Mouse (Mus musculus) kidney, postnatal 0 days (tissue): ENCODE results near the gene Gsk3b. TPM values are rescaled to one million over a fixed set of nuclear protein-coding genes. Genes with fewer than 3 reads are reported as not detected.
"Not testable (repeated sequence)": the region's sequence is repeated elsewhere in the genome, so short reads cannot be mapped to it uniquely, and the experiment has no call there.

ENCODE experiments used
- ATAC-seq: fragments of 200-750 bp; cut with Nextera tagmentation; replicated peaks from 2 replicates; pipeline ENCODE4 v1.8.0; 2017; ENCODE audit warnings: low read depth, moderate number of reproducible peaks, moderate TSS enrichment, moderate library complexity; ENCODE audit not compliant: low FRiP score
- DNase-seq: peaks from one replicate; pipeline ENCODE4 v3.0.0-alpha.2; 2016; ENCODE audit warnings: low spot score
- H3K27ac ChIP-seq: fragments of 300-500 bp; sonication (generic); 2 replicates; pipeline ENCODE4 v1.5.1; 2014; ENCODE audit warnings: mild to moderate bottlenecking
- H3K27me3 ChIP-seq: fragments of 300-500 bp; sonication (generic); 2 replicates; pipeline ENCODE4 v1.6.1; 2014; ENCODE audit warnings: low read length, mixed read lengths; ENCODE audit not compliant: insufficient read depth
- H3K36me3 ChIP-seq: fragments of 300-500 bp; sonication (generic); 2 replicates; pipeline ENCODE4 v1.6.1; 2014; ENCODE audit warnings: low read length, mixed read lengths; ENCODE audit not compliant: insufficient read depth
- H3K4me1 ChIP-seq: fragments of 300-500 bp; sonication (generic); replicated peaks from 2 replicates; pipeline ENCODE4 v1.6.1; 2014; ENCODE audit warnings: antibody characterized with exemption, low read length, mixed read lengths; ENCODE audit not compliant: insufficient read depth
- H3K4me2 ChIP-seq: fragments of 300-500 bp; sonication (generic); 2 replicates; pipeline ENCODE4 v1.6.1; 2014; ENCODE audit warnings: mild to moderate bottlenecking, low read length, moderate library complexity, mixed read lengths
- H3K4me3 ChIP-seq: fragments of 300-500 bp; sonication (generic); replicated peaks from 2 replicates; pipeline ENCODE4 v1.5.1; 2014; ENCODE audit warnings: low read depth, low read length
- H3K9ac ChIP-seq: fragments of 300-500 bp; sonication (generic); 2 replicates; pipeline ENCODE4 v1.6.1; 2014; ENCODE audit warnings: low read depth, low read length
- H3K9me3 ChIP-seq: fragments of 300-500 bp; sonication (generic); replicated peaks from 2 replicates; pipeline ENCODE4 v1.6.1; 2016; ENCODE audit warnings: low read length, inconsistent platforms, mixed read lengths
- CTCF ChIP-seq: IDR thresholded peaks from 2 replicates; pipeline ENCODE4 v1.5.1; 2016; ENCODE audit warnings: antibody characterized with exemption, low read depth, mild to moderate bottlenecking, moderate library complexity
- WGBS: fragments of 180-500 bp; shearing (Covaris S2); extraction: QIAGEN DNeasy Blood & Tissue Kit; methylation state at CpG from one replicate; pipeline ENCODE4 v1.1.7; 2014; 5-methylcytosine and 5-hydroxymethylcytosine counted together
- polyA plus RNA-seq: library from polyadenylated mRNA; unstranded; fragments of >200 nt; fragmentation: Nextera tagmentation; extraction: Ambion mirVana; gene quantifications from 2 replicates; pipeline ENCODE4 v1.2.1, GENCODE M21; 2015

Gene Gsk3b
- polyA plus RNA-seq, 1 experiment from 2014 or later, result 43.8 TPM

DNA sequence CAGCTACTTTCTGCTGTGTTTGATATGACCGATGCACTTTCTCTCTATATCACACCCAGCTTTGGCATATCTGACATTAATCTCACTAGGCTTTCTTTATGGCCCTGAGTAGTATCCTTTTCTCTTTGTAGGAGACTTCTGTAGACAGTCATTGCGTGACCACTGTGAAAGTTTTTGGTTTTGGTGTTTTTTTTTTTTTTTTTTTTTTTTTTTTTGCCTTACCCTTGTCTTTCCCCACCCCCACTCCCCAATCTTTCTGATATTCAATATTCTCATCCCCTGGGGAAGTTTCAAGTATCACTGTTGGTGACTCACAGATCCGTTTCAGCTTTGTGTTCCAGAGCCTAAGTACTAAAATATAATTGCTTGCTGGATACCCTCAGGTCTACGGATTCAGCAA is 29.2 kb upstream of the Gsk3b start:
- no peak overlapping the region for H3K9ac ChIP-seq
- 78% methylated on average over 4 of the region's 4 CpGs for WGBS
- DNase-seq (no peak), ATAC-seq (no peak)
- H3K36me3 ChIP-seq, result no peaks in the 10 kb centered on the region
- no peak overlapping the region for H3K27ac ChIP-seq
- no peak overlapping the region for H3K4me2 ChIP-seq
- TF ChIP-seq CTCF, result no peak
- H3K4me1 ChIP-seq, result no peaks in the 10 kb centered on the region
- no peak overlapping the region for H3K4me3 ChIP-seq
- H3K9me3 ChIP-seq, result no peaks in the 10 kb centered on the region
- H3K27me3 ChIP-seq, result no peaks in the 10 kb centered on the region

DNA sequence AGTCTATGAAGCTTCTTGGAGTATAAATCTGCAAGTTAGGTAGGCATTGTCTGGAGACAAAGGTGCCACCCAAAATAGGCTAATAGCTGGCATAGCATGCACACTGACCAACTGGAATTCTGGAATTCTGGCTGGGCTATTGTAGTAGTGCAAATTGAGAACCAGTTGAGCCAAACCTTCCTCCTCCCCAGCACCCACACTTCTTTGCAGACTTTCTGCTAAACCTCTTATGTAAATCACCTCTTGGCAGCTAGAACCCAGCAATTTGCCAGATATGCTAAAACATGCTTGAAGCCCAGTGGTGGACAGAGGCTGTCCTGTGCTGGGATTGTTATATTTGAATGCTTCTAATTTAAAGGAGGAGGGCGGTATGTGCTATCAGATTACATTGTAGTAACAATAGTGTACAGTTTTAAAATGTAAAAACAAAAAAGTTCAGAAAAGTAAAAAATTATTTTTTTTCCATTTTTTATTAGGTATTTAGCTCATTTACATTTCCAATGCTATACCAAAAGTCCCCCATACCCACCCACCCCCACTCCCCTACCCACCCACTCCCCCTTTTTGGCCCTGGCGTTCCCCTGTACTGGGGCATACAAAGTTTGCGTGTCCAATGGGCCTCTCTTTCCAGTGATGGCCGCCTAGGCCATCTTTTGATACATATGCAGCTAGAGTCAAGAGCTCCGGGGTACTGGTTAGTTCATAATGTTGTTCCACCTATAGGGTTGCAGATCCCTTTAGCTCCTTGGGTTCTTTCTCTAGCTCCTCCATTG is 14.8 kb upstream of the Gsk3b start:
- H3K9ac ChIP-seq, H3K4me3 ChIP-seq, H3K36me3 ChIP-seq, H3K4me1 ChIP-seq, H3K27ac ChIP-seq, H3K27me3 ChIP-seq, H3K9me3 ChIP-seq, H3K4me2 ChIP-seq, DNase-seq, ATAC-seq: not testable (repeated sequence)
- 83% methylated on average over 1 of the region's 5 CpGs for WGBS

- no peak overlapping the region for H3K4me2 ChIP-seq
- no peak overlapping the region for H3K27ac ChIP-seq
- H3K9me3 ChIP-seq, result no peaks in the 10 kb centered on the region
- DNase-seq, result no peak
- ATAC-seq, result no peak
- H3K9ac ChIP-seq, result no peak overlapping the region
- no peak for TF ChIP-seq CTCF
- no peak overlapping the region for H3K4me3 ChIP-seq
- no peaks in the 10 kb centered on the region for H3K4me1 ChIP-seq
- no peaks in the 10 kb centered on the region for H3K36me3 ChIP-seq
- WGBS, result 63% methylated on average over 1 of the region's 1 CpGs
- no peaks in the 10 kb centered on the region for H3K27me3 ChIP-seq
Observed at GRCm38 (mm10) chr16:38080201-38080600, 8.6 kb upstream of the Gsk3b start.

DNA sequence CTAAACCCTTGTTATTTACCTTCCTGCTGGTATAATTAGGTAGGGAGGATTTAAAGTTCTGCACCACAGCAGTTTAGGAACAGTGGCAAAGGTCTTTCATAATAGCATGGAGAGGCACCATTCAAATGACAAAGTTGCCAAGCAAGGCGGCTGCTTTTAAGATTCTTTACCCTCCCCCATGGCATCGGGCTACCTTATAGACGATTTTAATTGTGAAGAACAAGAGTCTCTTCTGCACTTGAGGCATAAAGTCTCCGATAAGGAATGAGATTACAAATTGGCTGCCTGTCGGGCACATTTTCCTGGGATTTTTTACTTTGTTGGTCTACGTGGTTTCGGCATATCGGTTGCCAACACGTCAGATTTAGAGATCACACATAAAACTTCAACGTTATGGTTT is 1.6 kb upstream of the Gsk3b start:
- no peak for ATAC-seq
- peak overlapping the region; percentile 86 for H3K9ac ChIP-seq

DNA sequence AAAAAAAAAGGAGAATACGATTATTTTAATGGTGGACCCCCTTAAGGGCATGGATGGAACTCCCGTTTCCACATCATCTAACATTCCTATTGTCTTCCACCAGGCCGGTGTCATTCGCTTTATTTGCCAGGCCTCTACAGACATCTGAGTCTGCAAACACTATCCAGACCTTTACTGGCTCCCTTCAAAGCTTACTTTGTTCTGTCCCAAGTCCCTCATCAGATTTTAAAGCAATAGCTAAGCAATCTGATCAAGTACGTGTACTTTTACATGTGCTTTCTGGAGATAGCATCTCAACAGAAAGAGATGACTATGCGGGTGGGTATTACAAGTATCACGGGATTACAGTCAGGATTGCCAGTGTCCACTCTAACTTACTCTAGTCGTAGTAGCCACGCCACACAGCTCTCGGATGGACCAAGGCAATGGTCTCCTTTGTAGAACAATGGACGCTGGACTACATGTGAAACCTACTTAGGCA is 1.1 kb upstream of the Gsk3b start:
- peak overlapping the region; percentile 100 for H3K27ac ChIP-seq
- 2% methylated on average over 11 of the region's 11 CpGs for WGBS
- peak overlapping the region; percentile 86 for H3K9ac ChIP-seq
- peak overlapping the region; percentile 78 for H3K4me2 ChIP-seq
- no peaks in the 10 kb centered on the region for H3K27me3 ChIP-seq
- DNase-seq (peak; percentile 70), ATAC-seq (no peak)
- H3K4me1 ChIP-seq, result 0 out of 2 replicates have a peak, but pooled peaks cover 5% of the 10 kb centered on the region
- TF ChIP-seq CTCF, result no peak
- H3K9me3 ChIP-seq, result no peaks in the 10 kb centered on the region
- no peaks in the 10 kb centered on the region for H3K36me3 ChIP-seq
- H3K4me3 ChIP-seq, result peak overlapping the region; percentile 56

More for the DNA sequence above, 1.6 kb upstream of the Gsk3b start:
- Histone ChIP-seq H3K4me3 (peak overlapping the region; percentile 56), H3K36me3 (no peaks in the 10 kb centered on the region), H3K4me1 (0 out of 2 replicates have a peak, but pooled peaks cover 5% of the 10 kb centered on the region), H3K27ac (peak overlapping the region; percentile 100), H3K27me3 (no peaks in the 10 kb centered on the region), H3K4me2 (peak overlapping the region; percentile 78), H3K9me3 (no peaks in the 10 kb centered on the region)
- 28% methylated on average over 10 of the region's 10 CpGs for WGBS
- TF ChIP-seq CTCF, result no peak
- DNase-seq, result peak; percentile 16

GRCm38 (mm10) chr16:38088126-38088628 is 624 bp upstream of the Gsk3b start:
- TF ChIP-seq CTCF, result no peak
- Histone ChIP-seq H3K4me3 (peak overlapping the region; percentile 56), H3K4me1 (0 out of 2 replicates have a peak, but pooled peaks cover 5% of the 10 kb centered on the region), H3K27ac (peak overlapping the region; percentile 100), H3K27me3 (no peaks in the 10 kb centered on the region), H3K9ac (peak overlapping the region; percentile 86), H3K9me3 (no peaks in the 10 kb centered on the region), H3K36me3 (no peaks in the 10 kb centered on the region), H3K4me2 (peak overlapping the region; percentile 78)
- DNase-seq (peak; percentile 85), ATAC-seq (peak; percentile 12)
- WGBS, result 0% methylated on average over 37 of the region's 40 CpGs
